Mouse (Mus musculus): ENCODE measurements around the gene Slc25a47.

Slc25a47 gene

GRCm38 (mm10) chr12:108865007-108865494 is 29.2 kb downstream of the Slc25a47 start:
- no peak for DNase-seq (ENCODE audit: low spot score)

- no peak for DNase-seq (ENCODE audit: low spot score)
Observed at GRCm38 (mm10) chr12:108869575-108869974, 33.7 kb downstream of the Slc25a47 start.

- DNase-seq (ENCODE audit: low spot score), result no peak
Observed at GRCm38 (mm10) chr12:108873122-108873521, 37.3 kb downstream of the Slc25a47 start.

- no peak for DNase-seq (ENCODE audit: low spot score)
Observed at GRCm38 (mm10) chr12:108879138-108879537, 43.3 kb downstream of the Slc25a47 start.

GRCm38 (mm10) chr12:108880606-108881005 is 44.8 kb downstream of the Slc25a47 start:
- DNase-seq (ENCODE audit: low spot score), result no peak

GRCm38 (mm10) chr12:108881192-108881591 is 45.3 kb downstream of the Slc25a47 start:
- no peak for DNase-seq (ENCODE audit: low spot score)

GRCm38 (mm10) chr12:108882776-108883175 is 46.9 kb downstream of the Slc25a47 start:
- no peak for DNase-seq (ENCODE audit: low spot score)

GRCm38 (mm10) chr12:108885906-108886305 is 50.1 kb downstream of the Slc25a47 start:
- DNase-seq (ENCODE audit: low spot score), result no peak

- DNase-seq (ENCODE audit: low spot score), result no peak
Observed at GRCm38 (mm10) chr12:108887077-108887476, 51.2 kb downstream of the Slc25a47 start.

- no peak for DNase-seq (ENCODE audit: low spot score)
Observed at GRCm38 (mm10) chr12:108888632-108889031, 52.8 kb downstream of the Slc25a47 start.

- no peak for DNase-seq (ENCODE audit: low spot score)
Observed at GRCm38 (mm10) chr12:108892989-108893714, 57.3 kb downstream of the Slc25a47 start, which contains the start of gene Wdr25. Wdr25 (plus strand) TSS chr12:108893631.

GRCm38 (mm10) chr12:108893715-108894431 is 58.0 kb downstream of the Slc25a47 start, which contains the start of gene Wars:
Wars (minus strand) TSS chr12:108894174.
- peak; percentile 90 for DNase-seq (ENCODE audit: low spot score)

GRCm38 (mm10) chr12:108894432-108894816 is 58.6 kb downstream of the Slc25a47 start:
- DNase-seq (ENCODE audit: low spot score), result no peak

- no peak for DNase-seq (ENCODE audit: low spot score)
Observed at GRCm38 (mm10) chr12:108896006-108896405, 60.2 kb downstream of the Slc25a47 start.

- DNase-seq (ENCODE audit: low spot score), result no peak
Observed at GRCm38 (mm10) chr12:108901346-108901745, 65.5 kb downstream of the Slc25a47 start.

GRCm38 (mm10) chr12:108902940-108903339 is 67.1 kb downstream of the Slc25a47 start:
- peak; percentile 59 for DNase-seq (ENCODE audit: low spot score)

GRCm38 (mm10) chr12:108903600-108904275 is 67.9 kb downstream of the Slc25a47 start:
- DNase-seq (ENCODE audit: low spot score), result peak; percentile 75

GRCm38 (mm10) chr12:108904276-108904653 is 68.4 kb downstream of the Slc25a47 start:
- no peak for DNase-seq (ENCODE audit: low spot score)

- DNase-seq (ENCODE audit: low spot score), result no peak
Observed at GRCm38 (mm10) chr12:108905620-108906302, 69.9 kb downstream of the Slc25a47 start.

- no peak for DNase-seq (ENCODE audit: low spot score)
Observed at GRCm38 (mm10) chr12:108906398-108906797, 70.6 kb downstream of the Slc25a47 start.
